Mouse (Mus musculus): ENCODE measurements around the gene Acsf3.

- no peak for TF ChIP-seq TAL1 (IDR thresholded peaks at IDR 0.05; ENCODE audit: low read length)
- TF ChIP-seq GATA1 (IDR thresholded peaks at IDR 0.05; ENCODE audit: low read length): no peak
Measured at GRCm38 (mm10) chr8:122761109-122761508, 14.2 kb upstream of the Acsf3 start.
